Mouse (Mus musculus) intestine, embryonic 15.5 days (tissue): ENCODE measurements around the gene Rftn1. TPM values are rescaled to one million over a fixed set of nuclear protein-coding genes. Genes with fewer than 3 reads are reported as not detected.

Source experiments
- ATAC-seq: fragments of 200-750 bp; cut with Nextera tagmentation; 2 replicates; pipeline ENCODE4 v1.8.0; 2017; ENCODE audit warnings: moderate TSS enrichment, moderate library complexity
- H3K27ac ChIP-seq: fragments of 300-500 bp; sonication (generic); 2 replicates; pipeline ENCODE4 v1.5.1; 2015; ENCODE audit warnings: mild to moderate bottlenecking, inconsistent platforms
- H3K27me3 ChIP-seq: fragments of 300-500 bp; sonication (generic); replicated peaks from 2 replicates; pipeline ENCODE4 v1.6.1; 2015; ENCODE audit warnings: inconsistent platforms
- H3K36me3 ChIP-seq: fragments of 300-500 bp; sonication (generic); 2 replicates; pipeline ENCODE4 v1.6.1; 2015; ENCODE audit warnings: inconsistent platforms
- H3K4me1 ChIP-seq: fragments of 300-500 bp; sonication (generic); replicated peaks from 2 replicates; pipeline ENCODE4 v1.6.1; 2015; ENCODE audit warnings: inconsistent platforms
- H3K4me2 ChIP-seq: fragments of 300-500 bp; sonication (generic); replicated peaks from 2 replicates; pipeline ENCODE4 v1.6.1; 2015; ENCODE audit warnings: mild to moderate bottlenecking, inconsistent platforms
- H3K4me3 ChIP-seq: fragments of 300-500 bp; sonication (generic); replicated peaks from 2 replicates; pipeline ENCODE4 v1.5.1; 2015; ENCODE audit warnings: inconsistent platforms
- H3K9ac ChIP-seq: fragments of 300-500 bp; sonication (generic); 2 replicates; pipeline ENCODE4 v1.6.1; 2015; ENCODE audit warnings: inconsistent platforms
- H3K9me3 ChIP-seq: fragments of 300-500 bp; sonication (generic); 2 replicates; pipeline ENCODE4 v1.6.1; 2016; ENCODE audit warnings: inconsistent platforms
- WGBS: fragments of 180-500 bp; shearing (Covaris S2); methylation state at CpG from one replicate; pipeline ENCODE4 v1.1.7; 2015; 5-methylcytosine and 5-hydroxymethylcytosine counted together
- polyA plus RNA-seq: library from polyadenylated mRNA; unstranded; fragments of >200 nt; fragmentation: Nextera tagmentation; extraction: Ambion mirVana; gene quantifications from 2 replicates; pipeline ENCODE4 v1.2.1, GENCODE M21; 2015

The Rftn1 gene
- polyA plus RNA-seq, 1 experiment from 2014 or later: 10.1 TPM

- no peak for ATAC-seq
- H3K4me2 ChIP-seq: no peak overlapping the region
- H3K9ac ChIP-seq: no peak overlapping the region
- 72% methylated on average over 6 of the region's 6 CpGs for WGBS
- no peak overlapping the region for H3K4me3 ChIP-seq
- H3K4me1 ChIP-seq: no peaks in the 10 kb centered on the region
- no peaks in the 10 kb centered on the region for H3K9me3 ChIP-seq
- H3K27me3 ChIP-seq: no peaks in the 10 kb centered on the region
- H3K36me3 ChIP-seq: no peaks in the 10 kb centered on the region
- H3K27ac ChIP-seq: no peak overlapping the region
These were observed 156.8 kb downstream of the Rftn1 start for GRCm38 (mm10) chr17:50033698-50034097.

- Histone ChIP-seq H3K27me3 (no peaks in the 10 kb centered on the region), H3K27ac (no peak overlapping the region), H3K36me3 (no peaks in the 10 kb centered on the region), H3K9me3 (no peaks in the 10 kb centered on the region), H3K9ac (no peak overlapping the region), H3K4me3 (no peak overlapping the region), H3K4me1 (no peaks in the 10 kb centered on the region), H3K4me2 (no peak overlapping the region)
- 83% methylated on average over 13 of the region's 13 CpGs for WGBS
- ATAC-seq: no peak
These were observed 158.7 kb downstream of the Rftn1 start for GRCm38 (mm10) chr17:50031548-50032491.

- ATAC-seq: no peak
- no peak overlapping the region for H3K9ac ChIP-seq
- no peak overlapping the region for H3K4me3 ChIP-seq
- 79% methylated on average over 1 of the region's 1 CpGs for WGBS
- H3K4me2 ChIP-seq: no peak overlapping the region
- H3K27me3 ChIP-seq: no peaks in the 10 kb centered on the region
- no peaks in the 10 kb centered on the region for H3K36me3 ChIP-seq
- H3K9me3 ChIP-seq: no peaks in the 10 kb centered on the region
- no peaks in the 10 kb centered on the region for H3K4me1 ChIP-seq
- H3K27ac ChIP-seq: no peak overlapping the region
These were observed 164.8 kb downstream of the Rftn1 start for GRCm38 (mm10) chr17:50025651-50026050.

- Histone ChIP-seq H3K4me1 (no peaks in the 10 kb centered on the region), H3K9me3 (no peaks in the 10 kb centered on the region), H3K4me2 (no peak overlapping the region), H3K36me3 (no peaks in the 10 kb centered on the region), H3K4me3 (no peak overlapping the region), H3K27me3 (no peaks in the 10 kb centered on the region), H3K9ac (no peak overlapping the region), H3K27ac (no peak overlapping the region)
- ATAC-seq: no peak
- 57% methylated on average over 4 of the region's 4 CpGs for WGBS
These were observed 165.3 kb downstream of the Rftn1 start for GRCm38 (mm10) chr17:50025173-50025626.

GRCm38 (mm10) chr17:50021400-50021799 lies 169.1 kb downstream of the Rftn1 start:
- WGBS: 56% methylated on average over 4 of the region's 4 CpGs
- no peaks in the 10 kb centered on the region for H3K4me1 ChIP-seq
- ATAC-seq: no peak
- no peaks in the 10 kb centered on the region for H3K9me3 ChIP-seq
- no peak overlapping the region for H3K4me2 ChIP-seq
- H3K4me3 ChIP-seq: no peak overlapping the region
- no peaks in the 10 kb centered on the region for H3K36me3 ChIP-seq
- H3K27me3 ChIP-seq: no peaks in the 10 kb centered on the region
- H3K27ac ChIP-seq: no peak overlapping the region
- H3K9ac ChIP-seq: no peak overlapping the region

GRCm38 (mm10) chr17:50020211-50021001 lies 170.1 kb downstream of the Rftn1 start:
- Histone ChIP-seq H3K27ac (no peak overlapping the region), H3K9ac (no peak overlapping the region), H3K36me3 (no peaks in the 10 kb centered on the region), H3K27me3 (no peaks in the 10 kb centered on the region), H3K4me1 (no peaks in the 10 kb centered on the region), H3K9me3 (no peaks in the 10 kb centered on the region), H3K4me2 (no peak overlapping the region), H3K4me3 (no peak overlapping the region)
- WGBS: 60% methylated on average over 16 of the region's 16 CpGs
- ATAC-seq: peak; percentile 87

- H3K27ac ChIP-seq: no peak overlapping the region
- WGBS: 84% methylated on average over 3 of the region's 3 CpGs
- H3K4me2 ChIP-seq: no peak overlapping the region
- H3K4me1 ChIP-seq: no peaks in the 10 kb centered on the region
- H3K9me3 ChIP-seq: no peaks in the 10 kb centered on the region
- H3K4me3 ChIP-seq: no peak overlapping the region
- H3K27me3 ChIP-seq: no peaks in the 10 kb centered on the region
- ATAC-seq: no peak
- no peaks in the 10 kb centered on the region for H3K36me3 ChIP-seq
- H3K9ac ChIP-seq: no peak overlapping the region
These were observed 170.7 kb downstream of the Rftn1 start for GRCm38 (mm10) chr17:50019819-50020210.

- 77% methylated on average over 5 of the region's 5 CpGs for WGBS
- no peak overlapping the region for H3K9ac ChIP-seq
- peak; percentile 63; the same call in 1 of the 2 replicates for ATAC-seq
These were observed 171.4 kb downstream of the Rftn1 start for GRCm38 (mm10) chr17:50019090-50019489.

GRCm38 (mm10) chr17:50014708-50015107 lies 175.8 kb downstream of the Rftn1 start:
- no peaks in the 10 kb centered on the region for H3K36me3 ChIP-seq
- H3K4me3 ChIP-seq: no peak overlapping the region
- H3K4me2 ChIP-seq: no peak overlapping the region
- no peak for ATAC-seq
- H3K27me3 ChIP-seq: no peaks in the 10 kb centered on the region
- no peak overlapping the region for H3K9ac ChIP-seq
- 68% methylated on average over 9 of the region's 9 CpGs for WGBS
- H3K9me3 ChIP-seq: no peaks in the 10 kb centered on the region
- H3K4me1 ChIP-seq: no peaks in the 10 kb centered on the region
- H3K27ac ChIP-seq: no peak overlapping the region

More at GRCm38 (mm10) chr17:50019090-50019489, 171.4 kb downstream of the Rftn1 start:
- Histone ChIP-seq H3K9me3 (no peaks in the 10 kb centered on the region), H3K27ac (no peak overlapping the region), H3K4me3 (no peak overlapping the region), H3K36me3 (no peaks in the 10 kb centered on the region), H3K4me1 (no peaks in the 10 kb centered on the region), H3K27me3 (no peaks in the 10 kb centered on the region), H3K4me2 (no peak overlapping the region)

- ATAC-seq: no peak
These were observed 176.6 kb downstream of the Rftn1 start for GRCm38 (mm10) chr17:50013848-50014247.

GRCm38 (mm10) chr17:50010096-50010495 lies 180.4 kb downstream of the Rftn1 start:
- H3K9ac ChIP-seq: no peak overlapping the region
- H3K27ac ChIP-seq: no peak overlapping the region
- H3K27me3 ChIP-seq: no peaks in the 10 kb centered on the region
- no peak overlapping the region for H3K4me2 ChIP-seq
- no peaks in the 10 kb centered on the region for H3K9me3 ChIP-seq
- no peaks in the 10 kb centered on the region for H3K36me3 ChIP-seq
- H3K4me3 ChIP-seq: no peak overlapping the region
- H3K4me1 ChIP-seq: no peaks in the 10 kb centered on the region
- WGBS: 23% methylated on average over 4 of the region's 4 CpGs
- ATAC-seq: no peak

More at GRCm38 (mm10) chr17:50013848-50014247, 176.6 kb downstream of the Rftn1 start:
- H3K4me2 ChIP-seq: no peak overlapping the region
- H3K9ac ChIP-seq: no peak overlapping the region
- H3K27ac ChIP-seq: no peak overlapping the region
- no peaks in the 10 kb centered on the region for H3K36me3 ChIP-seq
- H3K9me3 ChIP-seq: no peaks in the 10 kb centered on the region
- no peaks in the 10 kb centered on the region for H3K4me1 ChIP-seq
- WGBS: 69% methylated on average over 2 of the region's 2 CpGs
- H3K27me3 ChIP-seq: no peaks in the 10 kb centered on the region
- no peak overlapping the region for H3K4me3 ChIP-seq

- Histone ChIP-seq H3K27me3 (no peaks in the 10 kb centered on the region), H3K9me3 (no peaks in the 10 kb centered on the region), H3K4me2 (no peak overlapping the region), H3K27ac (no peak overlapping the region), H3K36me3 (no peaks in the 10 kb centered on the region), H3K9ac (no peak overlapping the region), H3K4me3 (no peak overlapping the region), H3K4me1 (no peaks in the 10 kb centered on the region)
- 31% methylated on average over 9 of the region's 9 CpGs for WGBS
- peak; percentile 66 for ATAC-seq
These were observed 183.6 kb downstream of the Rftn1 start for GRCm38 (mm10) chr17:50006721-50007351.
